ENCODE assay signal across 32 mouse cellular contexts in the genomic region with DNA sequence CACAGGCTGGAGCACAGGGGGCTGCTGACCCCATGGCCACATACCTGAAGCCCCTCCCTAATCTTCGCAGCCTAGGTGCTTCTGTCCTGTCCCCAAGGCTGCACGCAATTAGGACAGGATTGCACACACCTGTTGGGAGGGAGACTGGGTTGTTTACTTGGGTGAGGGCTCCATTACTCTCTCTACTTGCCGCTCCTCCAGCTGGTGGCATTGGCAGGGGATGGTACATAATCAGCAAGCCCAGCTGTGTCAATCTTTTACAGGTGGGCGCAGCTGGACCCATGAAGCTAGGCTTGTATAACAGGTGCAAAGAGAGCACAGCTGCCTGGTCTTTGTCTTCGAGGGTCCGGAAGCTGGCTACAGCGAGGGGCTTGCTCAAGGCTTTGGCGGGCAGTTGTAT. TPM values are rescaled to one million over a fixed set of nuclear protein-coding genes. Genes with fewer than 3 reads are reported as not detected.
DNase-seq lines count a peak whose midpoint lies in the region; ATAC-seq and TF ChIP-seq lines count a peak whose summit lies in the region.
"Had no signal": no experiment of that assay in that cellular context is flagged by ENCODE, and none has a peak within 500 bp of the region (broad histone marks: within the 10 kb centered on the region; RNA-seq: fewer than 3 reads in every experiment).

No protein-coding gene starts in this region.

- no peak for ATAC-seq in forebrain, embryonic 16.5 days
- ATAC-seq in forebrain, postnatal 0 days = no peak
- ATAC-seq: activated CD4-positive, CD25-positive, alpha-beta regulatory T cell, adult 4 months; CD4-positive, CD25-positive, alpha-beta regulatory T cell, adult 4 months; forebrain, embryonic 14.5 days; Patski had no signal

- peak overlapping the region; percentile 6 for H3K4me3 ChIP-seq in bone marrow, adult 2 months (replicated peaks; ENCODE audit: control insufficient read depth, low read depth, low read length)
- H3K4me3 ChIP-seq in small intestine, adult 2 months (ENCODE audit: low read depth, low read length) = no peak overlapping the region
- H3K4me3 ChIP-seq in forebrain, embryonic 16.5 days (replicated peaks; ENCODE audit: low read length) = no peak overlapping the region
- H3K4me3 ChIP-seq in forebrain, postnatal 0 days (ENCODE audit: low read depth, low read length) = no peak overlapping the region
- H3K4me3 ChIP-seq: embryonic facial prominence, embryonic 13.5 days; embryonic facial prominence, embryonic 15.5 days; erythroblast, embryonic 14.5 days; forebrain, embryonic 10.5 days; forebrain, embryonic 12.5 days had no signal

- peaks cover 2% of the 10 kb centered on the region for H3K4me1 ChIP-seq in bone marrow, adult 2 months (ENCODE audit: control insufficient read depth, insufficient read depth, low read length)
- H3K4me1 ChIP-seq in small intestine, adult 2 months (ENCODE audit: control insufficient read depth, insufficient read depth, insufficient read length, low read length) = peaks cover 15% of the 10 kb centered on the region
- H3K4me1 ChIP-seq in forebrain, embryonic 16.5 days (replicated peaks; ENCODE audit: control insufficient read depth, insufficient read depth, low read length) = no peaks in the 10 kb centered on the region
- no peaks in the 10 kb centered on the region for H3K4me1 ChIP-seq in forebrain, postnatal 0 days (ENCODE audit: insufficient read depth)
- H3K4me1 ChIP-seq: embryonic facial prominence, embryonic 13.5 days had no signal

- intact Hi-C loops in left cerebral cortex, postnatal 4 days (cut with DNase I) = no loop called here

- H3K27me3 ChIP-seq in small intestine, adult 2 months (ENCODE audit: control insufficient read depth, insufficient read depth, low read length) = no peaks in the 10 kb centered on the region
- no peaks in the 10 kb centered on the region for H3K27me3 ChIP-seq in forebrain, embryonic 16.5 days (replicated peaks; ENCODE audit: control insufficient read depth, insufficient read depth, low read length)
- H3K27me3 ChIP-seq in forebrain, postnatal 0 days (ENCODE audit: insufficient read depth, low read length) = no peaks in the 10 kb centered on the region
- H3K27me3 ChIP-seq: embryonic facial prominence, embryonic 13.5 days; embryonic facial prominence, embryonic 15.5 days had no signal

- no peak for TF ChIP-seq CTCF in bone marrow, adult 2 months (IDR thresholded peaks at IDR 0.05; ENCODE audit: control insufficient read depth, insufficient read depth, low read length)
- no peak for TF ChIP-seq CTCF in small intestine, adult 2 months (IDR thresholded peaks at IDR 0.05; ENCODE audit: extremely low read depth, insufficient read length, insufficient replicate concordance, low read depth, low read length)
- TF ChIP-seq CTCF in forebrain, postnatal 0 days (IDR thresholded peaks at IDR 0.05; ENCODE audit: low read depth) = no peak

- H3K9me3 ChIP-seq in forebrain, embryonic 16.5 days (ENCODE audit: control insufficient read depth, low read length) = no peaks in the 10 kb centered on the region
- H3K9me3 ChIP-seq in forebrain, postnatal 0 days (ENCODE audit: low read length) = no peaks in the 10 kb centered on the region
- H3K9me3 ChIP-seq: embryonic facial prominence, embryonic 13.5 days; embryonic facial prominence, embryonic 15.5 days; forebrain, embryonic 10.5 days; forebrain, embryonic 12.5 days; G1E had no signal

- H3K4me2 ChIP-seq in forebrain, embryonic 16.5 days (ENCODE audit: low read length) = no peak overlapping the region
- H3K4me2 ChIP-seq in forebrain, postnatal 0 days (ENCODE audit: low read depth) = no peak overlapping the region
- H3K4me2 ChIP-seq: embryonic facial prominence, embryonic 13.5 days; embryonic facial prominence, embryonic 15.5 days; forebrain, embryonic 12.5 days had no signal

- 82% methylated on average over 8 of the region's 8 CpGs for WGBS in bone marrow, adult 2 months
- WGBS in small intestine, adult 2 months = 41% methylated on average over 8 of the region's 8 CpGs
- 93% methylated on average over 8 of the region's 8 CpGs for WGBS in forebrain, embryonic 16.5 days
- WGBS in forebrain, postnatal 0 days = 88% methylated on average over 8 of the region's 8 CpGs

- no peaks in the 10 kb centered on the region for H3K36me3 ChIP-seq in small intestine, adult 2 months (ENCODE audit: control insufficient read depth, insufficient read depth, low read length)
- no peaks in the 10 kb centered on the region for H3K36me3 ChIP-seq in forebrain, embryonic 16.5 days (ENCODE audit: control insufficient read depth, insufficient read depth)
- H3K36me3 ChIP-seq in forebrain, postnatal 0 days (ENCODE audit: insufficient read depth) = no peaks in the 10 kb centered on the region
- H3K36me3 ChIP-seq: embryonic facial prominence, embryonic 13.5 days; embryonic facial prominence, embryonic 15.5 days; forebrain, embryonic 10.5 days; forebrain, embryonic 12.5 days; G1E had no signal

- no peak for DNase-seq in left cerebral cortex, postnatal 4 days
- DNase-seq in forebrain, postnatal 0 days = no peak
- DNase-seq: adrenal gland, adult 8-10 months; adrenal gland, postnatal 14 days; adrenal gland, postnatal 36 days; B cell, adult 2 months; cerebellum, adult 11 months; cerebellum, adult 18-20 months; cerebellum, adult 8-10 months; cerebellum, adult 9-11 months; cerebellum, postnatal 14 days; cerebellum, postnatal 36 days; embryo, embryonic 11 days had no signal

- peak overlapping the region; percentile 17; the same call in 1 of the 2 replicates for H3K27ac ChIP-seq in bone marrow, adult 2 months (ENCODE audit: control insufficient read depth, insufficient read depth, low read depth, low read length, poor library complexity)
- peak overlapping the region; percentile 75 for H3K27ac ChIP-seq in small intestine, adult 2 months (ENCODE audit: insufficient read depth, low read depth, low read length)
- H3K27ac ChIP-seq in forebrain, embryonic 16.5 days (ENCODE audit: low read length) = no peak overlapping the region
- H3K27ac ChIP-seq in forebrain, postnatal 0 days (ENCODE audit: low read depth, low read length) = no peak overlapping the region
- H3K27ac ChIP-seq: embryonic facial prominence, embryonic 13.5 days; embryonic facial prominence, embryonic 15.5 days; forebrain, embryonic 10.5 days; forebrain, embryonic 12.5 days had no signal

- TF ChIP-seq POLR2A in bone marrow, adult 2 months (IDR thresholded peaks at IDR 0.05; ENCODE audit: borderline replicate concordance, control insufficient read depth, low read depth, low read length) = no peak
- TF ChIP-seq POLR2A in small intestine, adult 2 months (IDR thresholded peaks at IDR 0.05; ENCODE audit: low read depth, low read length) = no peak

- H3K9ac ChIP-seq in forebrain, embryonic 16.5 days (replicated peaks; ENCODE audit: low read depth, low read length) = no peak overlapping the region
- H3K9ac ChIP-seq in forebrain, postnatal 0 days = no peak overlapping the region
- H3K9ac ChIP-seq: embryonic facial prominence, embryonic 13.5 days; embryonic facial prominence, embryonic 15.5 days; forebrain, embryonic 12.5 days had no signal

RNA-seq across cellular contexts. Expression of a gene that starts 2.5 kb away (rescaled TPM):
- polyA plus RNA-seq in bone marrow, adult 2 months (2011; ENCODE audit: insufficient read depth, insufficient read length, low replicate concordance, missing spikeins) = 44.1 and 111 TPM in 2 replicates
- polyA plus RNA-seq in small intestine, adult 2 months (2012; rRNA removed) = 3.3 TPM in 2 replicates
- 0.23 TPM in 1 of 2 replicates, not detected in the other for polyA plus RNA-seq in forebrain, embryonic 16.5 days (2015; fragmentation: Nextera tagmentation; extraction: Ambion mirVana)
- not detected for total RNA-seq in left cerebral cortex, postnatal 4 days (2021)
- 0.48 TPM in 1 of 2 replicates, not detected in the other for total RNA-seq in forebrain, postnatal 0 days (2014; rRNA removed)
- polyA plus RNA-seq in forebrain, postnatal 0 days (2015; fragmentation: Nextera tagmentation; extraction: Ambion mirVana) = 0.27 and 0.28 TPM in 2 replicates
- total RNA-seq: CH12.LX, G1E had no signal
- polyA plus RNA-seq: CD4-positive, CD25-positive, alpha-beta regulatory T cell, adult 4 months; embryonic facial prominence, embryonic 11.5 days; forebrain, embryonic 10.5 days had no signal

RNA-seq across cellular contexts. Expression of a gene that starts 14.4 kb away (rescaled TPM):
- 14.8 TPM in 1 of 2 replicates, not detected in the other for polyA plus RNA-seq in bone marrow, adult 2 months (2011; ENCODE audit: insufficient read depth, insufficient read length, low replicate concordance, missing spikeins)
- polyA plus RNA-seq in small intestine, adult 2 months (2012; rRNA removed) = 2.5 and 4.2 TPM in 2 replicates
- polyA plus RNA-seq in forebrain, embryonic 16.5 days (2015; fragmentation: Nextera tagmentation; extraction: Ambion mirVana) = not detected in 2 replicates
- not detected for total RNA-seq in left cerebral cortex, postnatal 4 days (2021)
- total RNA-seq in forebrain, postnatal 0 days (2014; rRNA removed) = 0.57 TPM in 1 of 2 replicates, not detected in the other
- polyA plus RNA-seq in forebrain, postnatal 0 days (2015; fragmentation: Nextera tagmentation; extraction: Ambion mirVana) = 0.14 TPM in 1 of 2 replicates, not detected in the other
- total RNA-seq: adrenal gland, adult 18-20 months; adrenal gland, postnatal 36 days; common myeloid progenitor, adult 5-6 weeks had no signal
- polyA plus RNA-seq: activated CD4-positive, CD25-positive, alpha-beta regulatory T cell, adult 4 months; CD4-positive, CD25-positive, alpha-beta regulatory T cell, adult 4 months; erythroblast, embryonic 14.5 days; forebrain, embryonic 10.5 days; forebrain, embryonic 14.5 days; frontal cortex, adult 2 months; G1E; Patski had no signal

RNA-seq across cellular contexts. Expression of a gene that starts 35.9 kb away (rescaled TPM):
- 35.1 and 41.6 TPM in 2 replicates for polyA plus RNA-seq in bone marrow, adult 2 months (2011; ENCODE audit: insufficient read depth, insufficient read length, low replicate concordance, missing spikeins)
- polyA plus RNA-seq in small intestine, adult 2 months (2012; rRNA removed) = not detected in 2 replicates
- not detected in 2 replicates for polyA plus RNA-seq in forebrain, embryonic 16.5 days (2015; fragmentation: Nextera tagmentation; extraction: Ambion mirVana)
- total RNA-seq in left cerebral cortex, postnatal 4 days (2021) = not detected
- total RNA-seq in forebrain, postnatal 0 days (2014; rRNA removed) = not detected in 2 replicates
- polyA plus RNA-seq in forebrain, postnatal 0 days (2015; fragmentation: Nextera tagmentation; extraction: Ambion mirVana) = not detected in 2 replicates
- total RNA-seq: adrenal gland, adult 18-20 months; adrenal gland, adult 8-10 months; adrenal gland, postnatal 14 days; adrenal gland, postnatal 36 days; CH12.LX; common myeloid progenitor, adult 5-6 weeks; G1E had no signal
- polyA plus RNA-seq: activated CD4-positive, CD25-positive, alpha-beta regulatory T cell, adult 4 months; brain, embryonic 14.5 days; CD4-positive, CD25-positive, alpha-beta regulatory T cell, adult 4 months; embryonic facial prominence, embryonic 11.5 days; embryonic facial prominence, embryonic 13.5 days; embryonic facial prominence, embryonic 15.5 days; erythroblast, embryonic 14.5 days; forebrain, embryonic 10.5 days; forebrain, embryonic 12.5 days; forebrain, embryonic 14.5 days; frontal cortex, adult 2 months; G1E; Patski had no signal

RNA-seq across cellular contexts. Expression of a gene that starts 53.5 kb away (rescaled TPM):
- polyA plus RNA-seq in bone marrow, adult 2 months (2011; ENCODE audit: insufficient read depth, insufficient read length, low replicate concordance, missing spikeins) = not detected in 2 replicates
- polyA plus RNA-seq in small intestine, adult 2 months (2012; rRNA removed) = not detected in 2 replicates
- polyA plus RNA-seq in forebrain, embryonic 16.5 days (2015; fragmentation: Nextera tagmentation; extraction: Ambion mirVana) = not detected in 2 replicates
- not detected for total RNA-seq in left cerebral cortex, postnatal 4 days (2021)
- total RNA-seq in forebrain, postnatal 0 days (2014; rRNA removed) = not detected in 2 replicates
- not detected in 2 replicates for polyA plus RNA-seq in forebrain, postnatal 0 days (2015; fragmentation: Nextera tagmentation; extraction: Ambion mirVana)
- total RNA-seq: adrenal gland, adult 18-20 months; adrenal gland, adult 8-10 months; adrenal gland, postnatal 14 days; adrenal gland, postnatal 36 days; CH12.LX; common myeloid progenitor, adult 5-6 weeks; G1E had no signal
- polyA plus RNA-seq: activated CD4-positive, CD25-positive, alpha-beta regulatory T cell, adult 4 months; brain, embryonic 14.5 days; CD4-positive, CD25-positive, alpha-beta regulatory T cell, adult 4 months; embryonic facial prominence, embryonic 11.5 days; embryonic facial prominence, embryonic 13.5 days; embryonic facial prominence, embryonic 15.5 days; forebrain, embryonic 10.5 days; forebrain, embryonic 12.5 days; forebrain, embryonic 14.5 days; frontal cortex, adult 2 months; G1E; Patski had no signal

Comparison
In these comparisons a context has a peak if more than half of its experiments do, and no peak if none do; other contexts are left out.
1. H3K27ac ChIP-seq: peak in bone marrow, adult 2 months (single experiment) and small intestine, adult 2 months (single experiment); none in forebrain, embryonic 16.5 days (single experiment) and forebrain, postnatal 0 days (single experiment).
2. RNA of a gene that starts 2.5 kb away (polyA plus RNA-seq): 44.1 to 111 TPM in bone marrow, adult 2 months; 3.3 TPM in small intestine, adult 2 months, 0.27 to 0.28 TPM in forebrain, postnatal 0 days and 0.23 TPM in forebrain, embryonic 16.5 days; every median in the first group is over 10 times any median in the second.
3. RNA of a gene that starts 35.9 kb away (polyA plus RNA-seq): 35.1 to 41.6 TPM in bone marrow, adult 2 months; not detected in small intestine, adult 2 months, not detected in forebrain, embryonic 16.5 days and not detected in forebrain, postnatal 0 days; every median in the first group is over 10 times any median in the second.